Mouse (Mus musculus): ENCODE measurements around the gene Prrg2. TPM values are rescaled to one million over a fixed set of nuclear protein-coding genes. Genes with fewer than 3 reads are reported as not detected.
"Not testable (repeated sequence)": the region's sequence is repeated elsewhere in the genome, so short reads cannot be mapped to it uniquely, and the experiment has no call there.

Gene Prrg2
- polyA plus RNA-seq (2012; rRNA removed) (50.4 and 54.1 TPM in 2 replicates), polyA plus RNA-seq (2014; fragmentation: Nextera tagmentation; extraction: Ambion mirVana) (18.6 and 21.4 TPM in 2 replicates)

DNA sequence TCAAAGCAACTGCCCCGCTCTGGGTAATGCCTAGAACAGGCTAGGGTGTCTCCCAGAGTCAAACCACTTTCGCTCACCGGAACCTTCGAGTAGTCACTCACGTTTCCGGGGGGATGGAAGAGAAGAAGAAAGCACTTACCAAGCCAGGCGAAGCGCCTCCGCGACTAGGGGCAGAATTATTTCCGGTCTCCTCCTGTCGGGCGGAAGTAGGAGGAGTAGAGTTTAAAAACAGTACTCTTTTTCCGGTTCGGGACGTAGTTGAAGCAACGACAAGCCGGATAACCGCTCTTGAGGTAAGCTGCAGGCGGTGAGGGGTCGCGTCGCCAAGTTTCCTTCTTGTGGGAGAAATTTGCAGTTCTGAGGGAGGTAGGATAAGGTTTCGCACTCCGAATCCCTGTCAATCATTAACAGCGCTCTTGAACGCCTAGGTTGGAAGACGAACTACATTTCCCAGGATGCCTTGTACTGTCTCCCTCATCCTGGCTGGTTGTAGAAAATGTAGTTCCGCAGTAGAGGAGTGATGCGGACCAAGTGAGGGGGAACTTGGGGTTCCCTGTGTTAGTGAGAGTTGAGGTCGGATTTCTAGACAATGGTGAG lies at the start of gene Prrg2, which contains the start of gene Nosip:
Prrg2 (minus strand) TSS at position 439 of the 597 bp plus-strand sequence.
Nosip (plus strand) TSS at position 191 of the 597 bp plus-strand sequence.
- peaks cover 12% of the 10 kb centered on the region for H3K4me1 ChIP-seq (ENCODE audit: control insufficient read depth, insufficient read depth, low read length)
- H3K27me3 ChIP-seq (ENCODE audit: control insufficient read depth, insufficient read depth, low read length), result no peaks in the 10 kb centered on the region
- ATAC-seq (ENCODE audit: low FRiP score, low read depth) (peak; percentile 92), DNase-seq (ENCODE audit: low spot score) (peak; percentile 98)
- under 1% methylated on average over 31 of the region's 31 CpGs for WGBS
- H3K9ac ChIP-seq (ENCODE audit: low read depth, low read length, severe bottlenecking), result peak within 1 kb of the TSS; percentile 62
- peak within 1 kb of the TSS; percentile 70 for H3K4me3 ChIP-seq (replicated peaks; ENCODE audit: low read length)
- peak; percentile 68; the same call in 1 of the 2 replicates for TF ChIP-seq POLR2A (IDR thresholded peaks at IDR 0.05; ENCODE audit: borderline replicate concordance, extremely low read depth, insufficient read depth, insufficient read length)
- H3K9me3 ChIP-seq (ENCODE audit: control insufficient read depth, low read length), result no peaks in the 10 kb centered on the region
- H3K27ac ChIP-seq (replicated peaks; ENCODE audit: low read depth, low read length), result peak within 1 kb of the TSS; percentile 83
- 0 out of 2 replicates have a peak, but pooled peaks cover 3% of the 10 kb centered on the region for H3K36me3 ChIP-seq (ENCODE audit: control insufficient read depth, insufficient read depth, low read length)
- H3K4me2 ChIP-seq (replicated peaks; ENCODE audit: low read depth, low read length, severe bottlenecking), result peak within 1 kb of the TSS; percentile 62

GRCm38 (mm10) chr7:45111940-45112339 lies 49.5 kb upstream of the Prrg2 start:
- no peak for ATAC-seq (ENCODE audit: low FRiP score, low read depth)

GRCm38 (mm10) chr7:45110089-45110488 lies 47.6 kb upstream of the Prrg2 start:
- H3K4me1 ChIP-seq (ENCODE audit: control insufficient read depth, insufficient read depth, low read length); H3K36me3 ChIP-seq (ENCODE audit: control insufficient read depth, insufficient read depth, low read length); H3K9ac ChIP-seq (ENCODE audit: low read depth, low read length, severe bottlenecking); ATAC-seq (ENCODE audit: low FRiP score, low read depth); H3K27me3 ChIP-seq (ENCODE audit: control insufficient read depth, insufficient read depth, low read length); H3K4me3 ChIP-seq (replicated peaks; ENCODE audit: low read length); H3K9me3 ChIP-seq (ENCODE audit: control insufficient read depth, low read length); H3K4me2 ChIP-seq (replicated peaks; ENCODE audit: low read depth, low read length, severe bottlenecking); H3K27ac ChIP-seq (replicated peaks; ENCODE audit: low read depth, low read length); DNase-seq (ENCODE audit: low spot score): not testable (repeated sequence)
- WGBS, result 89% methylated on average over 4 of the region's 4 CpGs

More at GRCm38 (mm10) chr7:45111940-45112339, 49.5 kb upstream of the Prrg2 start:
- Histone ChIP-seq H3K4me3 (replicated peaks; ENCODE audit: low read length) (no peak overlapping the region), H3K4me2 (replicated peaks; ENCODE audit: low read depth, low read length, severe bottlenecking) (no peak overlapping the region), H3K9me3 (ENCODE audit: control insufficient read depth, low read length) (no peaks in the 10 kb centered on the region), H3K27ac (replicated peaks; ENCODE audit: low read depth, low read length) (no peak overlapping the region), H3K27me3 (ENCODE audit: control insufficient read depth, insufficient read depth, low read length) (no peaks in the 10 kb centered on the region), H3K36me3 (ENCODE audit: control insufficient read depth, insufficient read depth, low read length) (no peaks in the 10 kb centered on the region), H3K4me1 (ENCODE audit: control insufficient read depth, insufficient read depth, low read length) (no peaks in the 10 kb centered on the region), H3K9ac (ENCODE audit: low read depth, low read length, severe bottlenecking) (no peak overlapping the region)
- no peak for DNase-seq (ENCODE audit: low spot score)
- WGBS, result 39% methylated on average over 2 of the region's 2 CpGs
- TF ChIP-seq POLR2A (IDR thresholded peaks at IDR 0.05; ENCODE audit: borderline replicate concordance, extremely low read depth, insufficient read depth, insufficient read length), result no peak

GRCm38 (mm10) chr7:45107052-45107645 lies 44.7 kb upstream of the Prrg2 start:
- Histone ChIP-seq H3K9me3 (ENCODE audit: control insufficient read depth, low read length) (no peaks in the 10 kb centered on the region), H3K36me3 (ENCODE audit: control insufficient read depth, insufficient read depth, low read length) (no peaks in the 10 kb centered on the region), H3K27ac (replicated peaks; ENCODE audit: low read depth, low read length) (no peak overlapping the region), H3K4me2 (replicated peaks; ENCODE audit: low read depth, low read length, severe bottlenecking) (no peak overlapping the region), H3K4me1 (ENCODE audit: control insufficient read depth, insufficient read depth, low read length) (peaks cover 21% of the 10 kb centered on the region), H3K4me3 (replicated peaks; ENCODE audit: low read length) (no peak overlapping the region), H3K27me3 (ENCODE audit: control insufficient read depth, insufficient read depth, low read length) (no peaks in the 10 kb centered on the region), H3K9ac (ENCODE audit: low read depth, low read length, severe bottlenecking) (no peak overlapping the region)
- no peak for TF ChIP-seq POLR2A (IDR thresholded peaks at IDR 0.05; ENCODE audit: borderline replicate concordance, extremely low read depth, insufficient read depth, insufficient read length)
- ATAC-seq (ENCODE audit: low FRiP score, low read depth) (no peak), DNase-seq (ENCODE audit: low spot score) (no peak)
- WGBS, result 59% methylated on average over 5 of the region's 5 CpGs

- no peak for DNase-seq (ENCODE audit: low spot score)
- Histone ChIP-seq H3K36me3 (ENCODE audit: control insufficient read depth, insufficient read depth, low read length) (no peaks in the 10 kb centered on the region), H3K4me3 (replicated peaks; ENCODE audit: low read length) (no peak overlapping the region), H3K27ac (replicated peaks; ENCODE audit: low read depth, low read length) (no peak overlapping the region), H3K9me3 (ENCODE audit: control insufficient read depth, low read length) (no peaks in the 10 kb centered on the region), H3K9ac (ENCODE audit: low read depth, low read length, severe bottlenecking) (no peak overlapping the region), H3K27me3 (ENCODE audit: control insufficient read depth, insufficient read depth, low read length) (no peaks in the 10 kb centered on the region), H3K4me1 (ENCODE audit: control insufficient read depth, insufficient read depth, low read length) (peaks cover 21% of the 10 kb centered on the region), H3K4me2 (replicated peaks; ENCODE audit: low read depth, low read length, severe bottlenecking) (no peak overlapping the region)
- no peak for TF ChIP-seq POLR2A (IDR thresholded peaks at IDR 0.05; ENCODE audit: borderline replicate concordance, extremely low read depth, insufficient read depth, insufficient read length)
- 48% methylated on average over 6 of the region's 6 CpGs for WGBS
- ATAC-seq (ENCODE audit: low FRiP score, low read depth), result no peak
Observed at GRCm38 (mm10) chr7:45106441-45106840, 44.0 kb upstream of the Prrg2 start.

Data from limb, embryonic 14.5 days (tissue).